Mouse (Mus musculus) midbrain, embryonic 14.5 days (tissue): ENCODE results near the gene Mrgpra3. TPM values are rescaled to one million over a fixed set of nuclear protein-coding genes. Genes with fewer than 3 reads are reported as not detected.

ENCODE experiments used
- ATAC-seq: fragments of 200-750 bp; cut with Nextera tagmentation; 2 replicates; pipeline ENCODE4 v1.8.0; 2017; ENCODE audit warnings: moderate number of reproducible peaks, moderate library complexity; ENCODE audit not compliant: low FRiP score, low TSS enrichment
- DNase-seq: peaks from one replicate; pipeline ENCODE4 v3.0.0-alpha.2; 2015
- H3K27ac ChIP-seq: fragments of 300-500 bp; sonication (generic); replicated peaks from 2 replicates; pipeline ENCODE4 v1.5.1; 2014; ENCODE audit warnings: mild to moderate bottlenecking, low read depth, low read length, moderate library complexity
- H3K27me3 ChIP-seq: fragments of 300-500 bp; sonication (generic); 2 replicates; pipeline ENCODE4 v1.6.1; 2014; ENCODE audit warnings: low read length, control low read depth, mixed read lengths; ENCODE audit not compliant: control insufficient read depth, insufficient read depth
- H3K36me3 ChIP-seq: fragments of 300-500 bp; sonication (generic); 2 replicates; pipeline ENCODE4 v1.6.1; 2014; ENCODE audit warnings: low read length, control low read depth; ENCODE audit not compliant: control insufficient read depth, insufficient read depth
- H3K4me1 ChIP-seq: fragments of 300-500 bp; sonication (generic); 2 replicates; pipeline ENCODE4 v1.6.1; 2014; ENCODE audit warnings: mild to moderate bottlenecking, antibody characterized with exemption, low read length, control low read depth; ENCODE audit not compliant: control insufficient read depth, insufficient read depth
- H3K4me2 ChIP-seq: fragments of 300-500 bp; sonication (generic); 2 replicates; pipeline ENCODE4 v1.6.1; 2014; ENCODE audit warnings: mild to moderate bottlenecking, low read length, moderate library complexity
- H3K4me3 ChIP-seq: fragments of 300-500 bp; sonication (generic); replicated peaks from 2 replicates; pipeline ENCODE4 v1.5.1; 2014; ENCODE audit warnings: low read depth, low read length
- H3K9ac ChIP-seq: fragments of 300-500 bp; sonication (generic); replicated peaks from 2 replicates; pipeline ENCODE4 v1.6.1; 2014; ENCODE audit warnings: mild to moderate bottlenecking, low read length, moderate library complexity
- H3K9me3 ChIP-seq: fragments of 300-500 bp; sonication (generic); 2 replicates; pipeline ENCODE4 v1.6.1; 2016; ENCODE audit warnings: low read length, control low read depth, mixed read lengths; ENCODE audit not compliant: control insufficient read depth
- WGBS: fragments of 180-500 bp; shearing (Covaris S2); extraction: QIAGEN DNeasy Blood & Tissue Kit; methylation state at CpG from one replicate; pipeline ENCODE4 v1.1.7; 2014; 5-methylcytosine and 5-hydroxymethylcytosine counted together
- polyA plus RNA-seq: library from polyadenylated mRNA; unstranded; fragments of >200 nt; fragmentation: Nextera tagmentation; extraction: Ambion mirVana; gene quantifications from 2 replicates; pipeline ENCODE4 v1.2.1, GENCODE M21; 2014

The Mrgpra3 gene
- not detected in 2 replicates for polyA plus RNA-seq

- no peak within 1 kb of the TSS for H3K4me2 ChIP-seq
- H3K4me3 ChIP-seq, result no peak within 1 kb of the TSS
- H3K4me1 ChIP-seq, result no peaks in the 10 kb centered on the region
- ATAC-seq (no peak), DNase-seq (no peak)
- peaks cover 22% of the 10 kb centered on the region for H3K9me3 ChIP-seq
- H3K27ac ChIP-seq, result no peak within 1 kb of the TSS
- no peak within 1 kb of the TSS for H3K9ac ChIP-seq
- WGBS, result 76% methylated on average over 2 of the region's 2 CpGs
- H3K27me3 ChIP-seq, result no peaks in the 10 kb centered on the region
- no peaks in the 10 kb centered on the region for H3K36me3 ChIP-seq
These were observed at the start of gene Mrgpra3 for GRCm38 (mm10) chr7:47601272-47601671. Mrgpra3 (minus strand) TSS chr7:47601372.

Other genes with a start within 250 kb of the Mrgpra3 start
- not detected in 2 replicates for gene Mrgpra1, start 247.1 kb downstream of the Mrgpra3 start, polyA plus RNA-seq
- gene Mrgpra2a, start 149.2 kb downstream of the Mrgpra3 start, polyA plus RNA-seq, result not detected in 2 replicates
- gene Mrgpra2b, start 72.5 kb downstream of the Mrgpra3 start, polyA plus RNA-seq, result not detected in 2 replicates